Mouse (Mus musculus) ES-Bruce4 (cell line): Measurements from ENCODE around the gene Fgf11. TPM values are rescaled to one million over a fixed set of nuclear protein-coding genes. Genes with fewer than 3 reads are reported as not detected.

Experiments used
- H3K27ac ChIP-seq: 2 replicates; pipeline ENCODE4 v1.5.1; 2012; ENCODE audit warnings: low read length, inconsistent platforms; ENCODE audit not compliant: insufficient read depth
- H3K27me3 ChIP-seq: 2 replicates; pipeline ENCODE4 v1.6.1; 2012; ENCODE audit warnings: mild to moderate bottlenecking, low read length, inconsistent platforms; ENCODE audit not compliant: control insufficient read depth, poor library complexity, insufficient read depth, severe bottlenecking
- H3K36me3 ChIP-seq: 2 replicates; pipeline ENCODE4 v1.6.1; 2012; ENCODE audit warnings: inconsistent platforms, mild to moderate bottlenecking, low read length, moderate library complexity; ENCODE audit not compliant: control insufficient read depth, poor library complexity, insufficient read depth, severe bottlenecking
- H3K4me1 ChIP-seq: one replicate; pipeline ENCODE4 v1.8.1; 2011; ENCODE audit warnings: low read length; ENCODE audit not compliant: control insufficient read depth, insufficient read depth
- H3K4me3 ChIP-seq: 2 replicates; pipeline ENCODE4 v1.5.1; 2011; ENCODE audit warnings: low read depth, mild to moderate bottlenecking, low read length
- H3K9ac ChIP-seq: 2 replicates; pipeline ENCODE4 v1.6.1; 2012; ENCODE audit warnings: low read depth, mild to moderate bottlenecking, inconsistent platforms; ENCODE audit not compliant: poor library complexity, severe bottlenecking
- H3K9me3 ChIP-seq: replicated peaks from 2 replicates; pipeline ENCODE4 v1.6.1; 2012; ENCODE audit warnings: mild to moderate bottlenecking, low read length, inconsistent platforms; ENCODE audit not compliant: control insufficient read depth, poor library complexity, insufficient read depth, severe bottlenecking
- CTCF ChIP-seq: IDR thresholded peaks from one replicate; pipeline ENCODE4 v1.8.1; 2011; ENCODE audit warnings: low read depth, low read length
- EP300 ChIP-seq: IDR thresholded peaks from 2 replicates; pipeline ENCODE4 v1.6.1; 2011; ENCODE audit warnings: low read depth, low read length; ENCODE audit not compliant: insufficient read depth
- POLR2A ChIP-seq: IDR thresholded peaks from one replicate; pipeline ENCODE4 v1.8.1; 2011; ENCODE audit warnings: low read length; ENCODE audit not compliant: insufficient read depth
- polyA plus RNA-seq: library from polyadenylated mRNA; stranded (reverse); fragments of >200 nt; gene quantifications from 2 replicates; pipeline ENCODE4 v1.2.4, GENCODE M21; 2011; ENCODE audit warnings: low read depth; ENCODE audit not compliant: missing spikeins, insufficient read depth, insufficient read length

The Fgf11 gene
- polyA plus RNA-seq, 1 experiment = 2.5 TPM

GRCm38 (mm10) chr11:69766872-69767624 lies 34.6 kb downstream of the Fgf11 start:
- Histone ChIP-seq H3K9ac (no peak overlapping the region), H3K36me3 (no peaks in the 10 kb centered on the region), H3K4me1 (no peaks in the 10 kb centered on the region), H3K9me3 (no peaks in the 10 kb centered on the region), H3K4me3 (peak overlapping the region; percentile 16; the same call in 1 of the 2 replicates), H3K27me3 (no peaks in the 10 kb centered on the region), H3K27ac (no peak overlapping the region)
- TF ChIP-seq CTCF = no peak
- no peak for TF ChIP-seq EP300
- TF ChIP-seq POLR2A = no peak

GRCm38 (mm10) chr11:69766126-69766609 lies 35.5 kb downstream of the Fgf11 start:
- Histone ChIP-seq H3K27ac (no peak overlapping the region), H3K36me3 (no peaks in the 10 kb centered on the region), H3K4me1 (no peaks in the 10 kb centered on the region), H3K9me3 (no peaks in the 10 kb centered on the region), H3K27me3 (no peaks in the 10 kb centered on the region), H3K4me3 (peak overlapping the region; percentile 73), H3K9ac (peak overlapping the region; percentile 82)
- TF ChIP-seq EP300 = no peak
- TF ChIP-seq CTCF = no peak
- no peak for TF ChIP-seq POLR2A

GRCm38 (mm10) chr11:69765221-69766125 lies 36.2 kb downstream of the Fgf11 start, which contains the start of gene Zbtb4:
Gene Zbtb4 (plus strand): TSS chr11:69765912.
- no peak for TF ChIP-seq CTCF
- no peak for TF ChIP-seq POLR2A
- no peak for TF ChIP-seq EP300
- Histone ChIP-seq H3K9me3 (no peaks in the 10 kb centered on the region), H3K4me3 (peak within 1 kb of the TSS; percentile 73), H3K27me3 (no peaks in the 10 kb centered on the region), H3K36me3 (no peaks in the 10 kb centered on the region), H3K9ac (peak within 1 kb of the TSS; percentile 82), H3K27ac (no peak within 1 kb of the TSS), H3K4me1 (no peaks in the 10 kb centered on the region)

- H3K9me3 ChIP-seq = no peaks in the 10 kb centered on the region
- H3K27me3 ChIP-seq = no peaks in the 10 kb centered on the region
- H3K27ac ChIP-seq = no peak overlapping the region
- no peaks in the 10 kb centered on the region for H3K36me3 ChIP-seq
- no peak overlapping the region for H3K4me3 ChIP-seq
- TF ChIP-seq EP300 (no peak), CTCF (peak; percentile 73)
- H3K9ac ChIP-seq = no peak overlapping the region
- H3K4me1 ChIP-seq = peaks cover 1% of the 10 kb centered on the region
These were observed 38.1 kb downstream of the Fgf11 start for GRCm38 (mm10) chr11:69763551-69763950.

- Histone ChIP-seq H3K27me3 (no peaks in the 10 kb centered on the region), H3K4me3 (no peak within 1 kb of the TSS), H3K4me1 (peaks cover 1% of the 10 kb centered on the region), H3K9me3 (no peaks in the 10 kb centered on the region), H3K27ac (no peak within 1 kb of the TSS), H3K36me3 (no peaks in the 10 kb centered on the region), H3K9ac (no peak within 1 kb of the TSS)
- no peak for TF ChIP-seq CTCF
- TF ChIP-seq EP300 = no peak
- TF ChIP-seq POLR2A = no peak
These were observed 39.8 kb downstream of the Fgf11 start, which contains the start of gene Slc35g3 for GRCm38 (mm10) chr11:69761868-69762267. Gene Slc35g3 (minus strand): TSS chr11:69761968.
